Comparison of ENCODE assay signal across 30 mouse cellular contexts in the genomic region with DNA sequence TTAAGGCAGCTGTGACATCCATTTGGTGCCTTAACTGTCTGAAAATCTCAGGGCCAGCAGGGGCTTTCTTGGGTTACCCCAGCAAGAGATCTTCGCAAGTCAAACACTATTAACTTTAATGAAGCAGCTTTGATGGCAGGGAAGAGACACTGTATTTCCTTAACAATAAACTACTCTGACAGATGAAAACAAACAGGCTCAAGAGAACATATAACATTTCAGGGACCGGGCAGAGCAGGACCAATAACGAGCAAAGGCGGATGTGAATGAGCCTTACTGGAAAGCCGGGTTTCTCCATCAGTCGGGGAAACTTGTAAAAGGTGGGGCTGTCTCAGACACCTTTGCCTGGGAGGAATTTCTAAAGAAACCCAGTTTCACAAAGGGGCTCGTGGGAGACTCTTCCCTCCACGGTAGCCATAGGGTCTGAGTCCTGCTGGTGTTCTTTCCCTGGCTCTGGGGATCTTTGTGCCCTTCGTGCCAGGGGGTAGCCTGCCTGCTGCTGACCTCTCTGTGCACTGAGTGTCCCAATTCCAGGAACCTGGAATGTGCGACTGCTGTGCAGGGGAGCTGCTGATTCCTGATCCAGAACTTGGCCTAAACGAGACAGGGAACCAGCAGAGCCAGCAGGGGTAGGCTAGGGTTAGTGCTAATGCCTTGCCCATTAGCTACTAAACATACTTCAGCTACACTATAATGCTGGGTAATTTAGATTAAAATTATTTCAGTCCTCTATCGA. TPM values are rescaled to one million over a fixed set of nuclear protein-coding genes. Genes with fewer than 3 reads are reported as not detected.
DNase-seq lines count a peak whose midpoint lies in the region; ATAC-seq and TF ChIP-seq lines count a peak whose summit lies in the region.
"Had no signal": no experiment of that assay in that cellular context is flagged by ENCODE, and none has a peak within 500 bp of the region (broad histone marks: within the 10 kb centered on the region; RNA-seq: fewer than 3 reads in every experiment).

No protein-coding gene starts in this region.

- H3K27me3 ChIP-seq in liver, adult 2 months (ENCODE audit: control insufficient read depth, insufficient read depth, low read length): no peaks in the 10 kb centered on the region
- no peaks in the 10 kb centered on the region for H3K27me3 ChIP-seq in kidney, embryonic 14.5 days (ENCODE audit: control insufficient read depth, insufficient read depth, low read length)
- peaks cover 11% of the 10 kb centered on the region; the same call in 1 of the 2 replicates for H3K27me3 ChIP-seq in forebrain, embryonic 10.5 days (ENCODE audit: poor library complexity, severe bottlenecking)
- H3K27me3 ChIP-seq: lung, embryonic 15.5 days had no signal

- no peak overlapping the region for H3K4me3 ChIP-seq in liver, adult 2 months (ENCODE audit: insufficient read depth, low read depth, low read length)
- no peak overlapping the region for H3K4me3 ChIP-seq in kidney, embryonic 14.5 days (ENCODE audit: low read length)
- H3K4me3 ChIP-seq in forebrain, embryonic 10.5 days: no peak overlapping the region
- H3K4me3 ChIP-seq: embryonic facial prominence, embryonic 10.5 days; embryonic facial prominence, embryonic 15.5 days; heart, embryonic 10.5 days; heart, embryonic 15.5 days; hindbrain, embryonic 12.5 days; layer of hippocampus, adult 2 months; lung, embryonic 15.5 days had no signal

- peak; percentile 61; the same call in 1 of the 2 replicates for ATAC-seq in kidney, embryonic 14.5 days (ENCODE audit: low FRiP score, low TSS enrichment)
- ATAC-seq: CD4-positive, CD25-positive, alpha-beta regulatory T cell, adult 4 months; forebrain, embryonic 14.5 days; intestine, embryonic 16.5 days; midbrain, embryonic 16.5 days had no signal

- H3K4me2 ChIP-seq in kidney, embryonic 14.5 days (replicated peaks; ENCODE audit: low read depth, low read length): peak overlapping the region; percentile 16
- H3K4me2 ChIP-seq: embryonic facial prominence, embryonic 15.5 days; heart, embryonic 15.5 days; hindbrain, embryonic 12.5 days; liver, embryonic 11.5 days; lung, embryonic 15.5 days; midbrain, embryonic 11.5 days had no signal

- 47% methylated on average over 12 of the region's 12 CpGs for WGBS in liver, adult 2 months
- WGBS in kidney, embryonic 14.5 days: 15% methylated on average over 12 of the region's 12 CpGs
- WGBS in forebrain, embryonic 10.5 days: 66% methylated on average over 12 of the region's 12 CpGs

- TF ChIP-seq POLR2A in liver, adult 2 months (IDR thresholded peaks at IDR 0.05; ENCODE audit: extremely low read depth, insufficient read depth, low read length): no peak

- no peak for TF ChIP-seq CTCF in liver, adult 2 months (IDR thresholded peaks at IDR 0.05; ENCODE audit: low read depth, low read length)

- H3K36me3 ChIP-seq in liver, adult 2 months (ENCODE audit: control insufficient read depth, insufficient read depth, low read length): no peaks in the 10 kb centered on the region
- no peaks in the 10 kb centered on the region for H3K36me3 ChIP-seq in kidney, embryonic 14.5 days (ENCODE audit: control insufficient read depth, insufficient read depth, low read length)
- no peaks in the 10 kb centered on the region for H3K36me3 ChIP-seq in forebrain, embryonic 10.5 days (replicated peaks)
- H3K36me3 ChIP-seq: embryonic facial prominence, embryonic 10.5 days; embryonic facial prominence, embryonic 15.5 days; heart, embryonic 10.5 days; heart, embryonic 15.5 days; hindbrain, embryonic 12.5 days; lung, embryonic 15.5 days had no signal

- peak; percentile 62 for DNase-seq in liver, adult 2 months (ENCODE audit: extremely low read depth, low read depth, low spot score)
- no peak for DNase-seq in liver
- DNase-seq in kidney, postnatal 14 days: peak; percentile 59
- DNase-seq in ovary, adult 18-20 months (ENCODE audit: low spot score): no peak
- DNase-seq in forebrain, embryonic 10.5 days (ENCODE audit: extremely low spot score, low spot score): no peak
- no peak for DNase-seq in embryo, embryonic 11 days
- DNase-seq: adrenal gland, postnatal 36 days; cerebellum, adult 9-10 months; gastrocnemius, postnatal 25 days; heart, adult 11 months; left cerebral cortex, postnatal 4 days; right cerebral cortex, adult 18-20 months; spleen, adult 18-20 months; thymus, postnatal 14 days had no signal

- peaks cover 21% of the 10 kb centered on the region for H3K4me1 ChIP-seq in liver, adult 2 months (ENCODE audit: control insufficient read depth, insufficient read depth, low read length)
- peaks cover 41% of the 10 kb centered on the region for H3K4me1 ChIP-seq in kidney, embryonic 14.5 days (ENCODE audit: control insufficient read depth, insufficient read depth, low read length)
- peaks cover 23% of the 10 kb centered on the region for H3K4me1 ChIP-seq in forebrain, embryonic 10.5 days
- H3K4me1 ChIP-seq: embryonic facial prominence, embryonic 15.5 days; lung, embryonic 15.5 days had no signal

- no peak overlapping the region for H3K27ac ChIP-seq in liver, adult 2 months (replicated peaks; ENCODE audit: insufficient read depth, low read depth, low read length)
- peak overlapping the region; percentile 80 for H3K27ac ChIP-seq in kidney, embryonic 14.5 days (ENCODE audit: low read depth, low read length)
- no peak overlapping the region for H3K27ac ChIP-seq in forebrain, embryonic 10.5 days
- H3K27ac ChIP-seq: embryonic facial prominence, embryonic 10.5 days; embryonic facial prominence, embryonic 15.5 days; heart, embryonic 10.5 days; hindbrain, embryonic 12.5 days; layer of hippocampus, adult 2 months; lung, embryonic 15.5 days had no signal

- peaks cover 8% of the 10 kb centered on the region; the same call in 1 of the 2 replicates for H3K79me2 ChIP-seq in liver, adult 2 months (ENCODE audit: control insufficient read depth, insufficient read depth, low read length)

- H3K9me3 ChIP-seq in kidney, embryonic 14.5 days (ENCODE audit: control insufficient read depth, low read length): no peaks in the 10 kb centered on the region
- no peaks in the 10 kb centered on the region for H3K9me3 ChIP-seq in forebrain, embryonic 10.5 days
- H3K9me3 ChIP-seq: embryonic facial prominence, embryonic 10.5 days; embryonic facial prominence, embryonic 15.5 days; heart, embryonic 10.5 days; heart, embryonic 15.5 days; hindbrain, embryonic 12.5 days; lung, embryonic 15.5 days had no signal

- H3K9ac ChIP-seq in liver, adult 2 months (ENCODE audit: low read depth, low read length): no peak overlapping the region
- no peak overlapping the region for H3K9ac ChIP-seq in kidney, embryonic 14.5 days (ENCODE audit: low read depth, low read length)
- H3K9ac ChIP-seq: embryonic facial prominence, embryonic 15.5 days; heart, embryonic 15.5 days; hindbrain, embryonic 12.5 days; lung, embryonic 15.5 days had no signal

RNA-seq across cellular contexts. Expression of gene Them7, which starts 11.4 kb away (rescaled TPM):
- total RNA-seq in liver, adult 2 months (2014; rRNA removed): 12.8 and 21.8 TPM in 2 replicates
- 45.9 and 49.8 TPM in 2 replicates for polyA plus RNA-seq in liver, adult 2 months (2012; rRNA removed)
- polyA plus RNA-seq in kidney, embryonic 14.5 days (2014; fragmentation: Nextera tagmentation; extraction: Ambion mirVana): 0.89 and 1.4 TPM in 2 replicates
- polyA plus RNA-seq in forebrain, embryonic 10.5 days (2016; fragmentation: Nextera tagmentation; extraction: Ambion mirVana): 0.55 and 0.86 TPM in 2 replicates
- total RNA-seq: gastrocnemius, postnatal 25 days; layer of hippocampus, adult 2 months; layer of hippocampus, postnatal 25 days; left cerebral cortex, postnatal 4 days; neutrophil, adult 5-6 weeks had no signal
- polyA plus RNA-seq: CD4-positive, CD25-positive, alpha-beta regulatory T cell, adult 4 months; forebrain, embryonic 14.5 days; midbrain, embryonic 16.5 days had no signal

Comparison
In these comparisons a context has a peak if more than half of its experiments do, and no peak if none do; other contexts are left out.
1. DNase-seq: peak in liver, adult 2 months (single experiment) and kidney, postnatal 14 days (single experiment); none in liver (single experiment), ovary, adult 18-20 months (single experiment), forebrain, embryonic 10.5 days (single experiment) and embryo, embryonic 11 days (single experiment).
2. RNA of gene Them7, which starts 11.4 kb away (polyA plus RNA-seq): 45.9 to 49.8 TPM in liver, adult 2 months; 0.89 to 1.4 TPM in kidney, embryonic 14.5 days and 0.55 to 0.86 TPM in forebrain, embryonic 10.5 days; every median in the first group is over 10 times any median in the second.